Mouse (Mus musculus): ENCODE data around the gene Btbd11. TPM values are rescaled to one million over a fixed set of nuclear protein-coding genes. Genes with fewer than 3 reads are reported as not detected.
A peak's percentile ranks its signal among the peaks of the same experiment; 100 is the strongest.
"Not testable (repeated sequence)": the region's sequence is repeated elsewhere in the genome, so short reads cannot be mapped to it uniquely, and the experiment has no call there.

Gene Btbd11
- polyA plus RNA-seq, 1 experiment: 4.1 TPM

DNA sequence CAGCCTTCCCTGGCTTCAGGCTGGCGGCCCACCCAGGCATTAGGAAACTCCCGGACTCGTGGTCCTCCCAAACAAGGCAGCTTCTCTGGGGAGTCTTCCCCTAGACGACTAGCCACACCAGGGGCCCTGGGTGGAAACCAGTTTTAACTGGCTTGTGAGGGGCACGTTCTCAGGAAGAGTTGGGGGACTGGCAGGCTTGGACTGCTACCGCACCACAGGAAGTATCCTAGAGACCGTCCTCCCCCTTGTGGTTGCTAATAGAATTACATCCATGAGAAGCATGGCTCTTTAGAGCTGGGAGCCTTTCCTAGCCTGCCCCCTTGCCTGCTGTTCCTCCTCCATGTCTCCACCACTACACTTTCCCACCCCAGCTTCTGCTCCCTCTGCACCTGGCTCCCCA is 265.1 kb downstream of the Btbd11 start:
- no peak overlapping the region for H3K27ac ChIP-seq (ENCODE audit: insufficient read depth, low read depth, low read length)
- H3K4me3 ChIP-seq (ENCODE audit: insufficient read depth, low read depth, low read length): no peak overlapping the region
- H3K36me3 ChIP-seq (ENCODE audit: control insufficient read depth, insufficient read depth, low read length): no peaks in the 10 kb centered on the region
- WGBS: 28% methylated on average over 7 of the region's 7 CpGs
- no peaks in the 10 kb centered on the region for H3K27me3 ChIP-seq (replicated peaks; ENCODE audit: control insufficient read depth, insufficient read depth, low read length)
- no peaks in the 10 kb centered on the region for H3K4me1 ChIP-seq (ENCODE audit: control insufficient read depth, insufficient read depth, low read length)
- TF ChIP-seq CTCF (conservative IDR thresholded peaks at IDR 0.05; ENCODE audit: insufficient read depth, insufficient read length, low read depth, low read length) (peak; percentile 77), POLR2A (IDR thresholded peaks at IDR 0.05; ENCODE audit: low read depth, low read length) (no peak)
- DNase-seq: peak; percentile 30

DNA sequence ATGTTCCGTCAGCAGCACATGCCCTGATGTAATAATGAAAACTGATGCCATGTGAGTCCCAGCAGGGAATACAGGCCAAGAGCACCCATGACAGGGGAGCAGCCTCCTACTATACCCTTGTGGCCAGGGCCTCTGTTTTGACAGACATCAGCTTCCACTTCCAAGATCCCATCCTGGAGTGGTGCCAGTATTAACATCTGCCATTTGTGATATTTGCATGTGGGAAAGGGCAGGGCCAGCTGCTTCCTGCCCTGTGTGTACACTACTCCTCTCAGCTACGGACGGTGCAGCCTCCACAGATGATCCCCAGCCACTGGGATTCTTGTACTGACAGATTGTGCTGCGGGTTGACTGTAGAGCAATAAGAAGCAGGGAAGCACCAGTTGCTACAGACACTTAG is 269.3 kb downstream of the Btbd11 start:
- no peak for DNase-seq
- H3K4me1 ChIP-seq (ENCODE audit: control insufficient read depth, insufficient read depth, low read length): no peaks in the 10 kb centered on the region
- TF ChIP-seq CTCF (conservative IDR thresholded peaks at IDR 0.05; ENCODE audit: insufficient read depth, insufficient read length, low read depth, low read length) (no peak), POLR2A (IDR thresholded peaks at IDR 0.05; ENCODE audit: low read depth, low read length) (no peak)
- 53% methylated on average over 4 of the region's 4 CpGs for WGBS
- no peaks in the 10 kb centered on the region for H3K36me3 ChIP-seq (ENCODE audit: control insufficient read depth, insufficient read depth, low read length)
- no peak overlapping the region for H3K4me3 ChIP-seq (ENCODE audit: insufficient read depth, low read depth, low read length)
- no peak overlapping the region for H3K27ac ChIP-seq (ENCODE audit: insufficient read depth, low read depth, low read length)
- no peaks in the 10 kb centered on the region for H3K27me3 ChIP-seq (replicated peaks; ENCODE audit: control insufficient read depth, insufficient read depth, low read length)

DNA sequence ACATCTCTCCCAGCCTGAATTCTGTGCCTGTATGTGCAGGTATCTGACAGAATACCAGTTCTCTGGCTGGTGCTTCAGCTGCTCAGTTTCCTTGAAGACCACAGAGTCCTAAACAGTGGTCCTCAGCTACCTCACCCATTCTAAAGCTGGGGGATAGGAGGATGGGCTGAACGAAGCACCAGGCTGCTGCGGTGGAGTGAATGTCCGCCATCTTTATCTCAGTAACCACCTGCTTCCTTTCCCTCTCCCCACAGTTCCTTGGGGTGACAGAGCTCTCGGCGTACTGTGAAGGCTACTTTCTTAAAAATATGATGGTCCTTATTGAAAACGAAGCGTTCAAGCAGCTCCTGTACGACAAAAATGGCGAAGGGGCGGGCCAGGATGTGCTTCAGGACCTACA is 271.3 kb downstream of the Btbd11 start:
- no peak for TF ChIP-seq POLR2A (IDR thresholded peaks at IDR 0.05; ENCODE audit: low read depth, low read length)
- TF ChIP-seq CTCF (conservative IDR thresholded peaks at IDR 0.05; ENCODE audit: insufficient read depth, insufficient read length, low read depth, low read length): no peak
- H3K27me3 ChIP-seq (replicated peaks; ENCODE audit: control insufficient read depth, insufficient read depth, low read length): no peaks in the 10 kb centered on the region
- no peak for DNase-seq
- H3K27ac ChIP-seq (ENCODE audit: insufficient read depth, low read depth, low read length): no peak overlapping the region
- no peak overlapping the region for H3K4me3 ChIP-seq (ENCODE audit: insufficient read depth, low read depth, low read length)
- WGBS: 93% methylated on average over 10 of the region's 10 CpGs
- no peaks in the 10 kb centered on the region for H3K4me1 ChIP-seq (ENCODE audit: control insufficient read depth, insufficient read depth, low read length)
- H3K36me3 ChIP-seq (ENCODE audit: control insufficient read depth, insufficient read depth, low read length): no peaks in the 10 kb centered on the region

- 89% methylated on average over 8 of the region's 8 CpGs for WGBS
- TF ChIP-seq POLR2A (IDR thresholded peaks at IDR 0.05; ENCODE audit: low read depth, low read length) (no peak), CTCF (conservative IDR thresholded peaks at IDR 0.05; ENCODE audit: insufficient read depth, insufficient read length, low read depth, low read length) (no peak)
- Histone ChIP-seq H3K27ac (ENCODE audit: insufficient read depth, low read depth, low read length) (no peak overlapping the region), H3K27me3 (replicated peaks; ENCODE audit: control insufficient read depth, insufficient read depth, low read length) (no peaks in the 10 kb centered on the region), H3K4me1 (ENCODE audit: control insufficient read depth, insufficient read depth, low read length) (no peaks in the 10 kb centered on the region), H3K36me3 (ENCODE audit: control insufficient read depth, insufficient read depth, low read length) (no peaks in the 10 kb centered on the region), H3K4me3 (ENCODE audit: insufficient read depth, low read depth, low read length) (no peak overlapping the region)
- no peak for DNase-seq
Observed at GRCm38 (mm10) chr10:85673512-85673921, 286.9 kb downstream of the Btbd11 start.

GRCm38 (mm10) chr10:85678635-85679034 is 292.0 kb downstream of the Btbd11 start:
- peak; percentile 34 for DNase-seq
- peak; percentile 36 for TF ChIP-seq CTCF (conservative IDR thresholded peaks at IDR 0.05; ENCODE audit: insufficient read depth, insufficient read length, low read depth, low read length)
- no peak for TF ChIP-seq POLR2A (IDR thresholded peaks at IDR 0.05; ENCODE audit: low read depth, low read length)
- WGBS: 12% methylated on average over 4 of the region's 4 CpGs

DNA sequence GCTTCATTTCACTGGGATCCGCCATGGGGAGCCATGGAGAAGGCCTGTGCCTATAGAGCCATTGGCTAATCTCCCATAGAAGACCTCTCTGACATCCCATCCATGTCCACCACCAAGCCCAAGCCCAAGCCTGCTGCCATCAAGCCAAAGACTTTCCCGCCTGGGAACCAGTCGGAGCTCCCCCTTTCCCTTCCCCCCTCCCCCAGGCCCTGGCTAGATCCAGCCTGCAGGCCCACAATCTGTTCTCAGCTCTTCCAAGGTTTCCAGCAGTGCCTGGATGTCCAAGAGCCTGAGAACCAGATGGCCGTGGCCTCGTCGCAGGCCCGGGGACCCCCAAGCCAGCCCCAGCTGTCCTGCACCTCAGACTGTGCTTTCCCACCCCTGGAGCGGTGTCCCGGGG is 295.8 kb downstream of the Btbd11 start:
- Histone ChIP-seq H3K27ac (ENCODE audit: insufficient read depth, low read depth, low read length) (no peak overlapping the region), H3K27me3 (replicated peaks; ENCODE audit: control insufficient read depth, insufficient read depth, low read length) (no peaks in the 10 kb centered on the region), H3K36me3 (ENCODE audit: control insufficient read depth, insufficient read depth, low read length) (no peaks in the 10 kb centered on the region), H3K4me1 (ENCODE audit: control insufficient read depth, insufficient read depth, low read length) (no peaks in the 10 kb centered on the region), H3K4me3 (ENCODE audit: insufficient read depth, low read depth, low read length) (no peak overlapping the region)
- no peak for TF ChIP-seq POLR2A (IDR thresholded peaks at IDR 0.05; ENCODE audit: low read depth, low read length)
- TF ChIP-seq CTCF (conservative IDR thresholded peaks at IDR 0.05; ENCODE audit: insufficient read depth, insufficient read length, low read depth, low read length): no peak
- DNase-seq: no peak
- 95% methylated on average over 9 of the region's 9 CpGs for WGBS

More at GRCm38 (mm10) chr10:85678635-85679034, 292.0 kb downstream of the Btbd11 start:
- H3K27me3 ChIP-seq (replicated peaks; ENCODE audit: control insufficient read depth, insufficient read depth, low read length): no peaks in the 10 kb centered on the region
- H3K27ac ChIP-seq (ENCODE audit: insufficient read depth, low read depth, low read length): no peak overlapping the region
- no peak overlapping the region for H3K4me3 ChIP-seq (ENCODE audit: insufficient read depth, low read depth, low read length)
- no peaks in the 10 kb centered on the region for H3K36me3 ChIP-seq (ENCODE audit: control insufficient read depth, insufficient read depth, low read length)
- no peaks in the 10 kb centered on the region for H3K4me1 ChIP-seq (ENCODE audit: control insufficient read depth, insufficient read depth, low read length)

DNA sequence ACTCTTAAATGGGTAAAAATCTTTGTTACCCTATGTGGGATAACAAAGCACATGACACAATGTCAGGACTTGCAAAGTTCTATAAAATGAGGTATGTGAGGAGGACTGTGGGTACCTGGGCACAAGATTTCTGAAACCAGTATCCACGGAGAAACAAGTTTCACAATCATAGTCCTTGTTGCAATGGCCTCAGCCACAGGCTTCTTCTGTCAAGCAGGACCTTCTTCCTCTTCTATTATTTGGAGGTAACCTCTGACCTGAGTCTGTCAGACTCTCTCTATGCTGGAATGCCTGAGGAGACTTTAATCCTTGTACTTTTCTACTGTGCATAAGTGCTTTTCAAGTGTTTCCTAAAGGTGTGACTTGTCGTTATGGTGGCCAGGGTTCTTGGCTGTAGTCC is 307.8 kb downstream of the Btbd11 start:
- DNase-seq; H3K4me1 ChIP-seq (ENCODE audit: control insufficient read depth, insufficient read depth, low read length); H3K27me3 ChIP-seq (replicated peaks; ENCODE audit: control insufficient read depth, insufficient read depth, low read length); H3K27ac ChIP-seq (ENCODE audit: insufficient read depth, low read depth, low read length); H3K36me3 ChIP-seq (ENCODE audit: control insufficient read depth, insufficient read depth, low read length); H3K4me3 ChIP-seq (ENCODE audit: insufficient read depth, low read depth, low read length): not testable (repeated sequence)
- WGBS: 49% methylated on average over 2 of the region's 2 CpGs

DNA sequence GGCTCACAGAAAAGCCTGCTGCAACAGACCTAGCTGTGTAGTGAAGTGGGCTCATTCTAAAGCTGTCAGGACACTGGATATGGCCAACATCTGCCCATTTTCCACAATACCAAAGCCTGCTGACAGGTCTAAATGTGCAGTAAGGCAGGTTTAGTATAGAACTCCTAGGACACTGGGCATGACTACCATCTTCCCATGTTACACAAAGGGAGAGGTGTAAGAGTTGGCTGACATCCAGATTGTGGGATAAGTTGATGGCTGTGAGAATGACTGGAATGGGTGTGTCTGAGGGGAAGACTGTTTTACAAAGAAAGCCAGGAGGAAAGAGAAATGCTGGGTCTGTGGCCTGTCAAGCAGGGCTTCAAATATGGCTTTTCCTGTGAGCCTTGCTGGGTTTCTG is 313.1 kb downstream of the Btbd11 start:
- no peaks in the 10 kb centered on the region for H3K27me3 ChIP-seq (replicated peaks; ENCODE audit: control insufficient read depth, insufficient read depth, low read length)
- H3K4me1 ChIP-seq (ENCODE audit: control insufficient read depth, insufficient read depth, low read length): no peaks in the 10 kb centered on the region
- no peak for DNase-seq
- no peak overlapping the region for H3K4me3 ChIP-seq (ENCODE audit: insufficient read depth, low read depth, low read length)
- TF ChIP-seq CTCF (conservative IDR thresholded peaks at IDR 0.05; ENCODE audit: insufficient read depth, insufficient read length, low read depth, low read length) (no peak), POLR2A (IDR thresholded peaks at IDR 0.05; ENCODE audit: low read depth, low read length) (no peak)
- H3K36me3 ChIP-seq (ENCODE audit: control insufficient read depth, insufficient read depth, low read length): no peaks in the 10 kb centered on the region
- H3K27ac ChIP-seq (ENCODE audit: insufficient read depth, low read depth, low read length): no peak overlapping the region

DNA sequence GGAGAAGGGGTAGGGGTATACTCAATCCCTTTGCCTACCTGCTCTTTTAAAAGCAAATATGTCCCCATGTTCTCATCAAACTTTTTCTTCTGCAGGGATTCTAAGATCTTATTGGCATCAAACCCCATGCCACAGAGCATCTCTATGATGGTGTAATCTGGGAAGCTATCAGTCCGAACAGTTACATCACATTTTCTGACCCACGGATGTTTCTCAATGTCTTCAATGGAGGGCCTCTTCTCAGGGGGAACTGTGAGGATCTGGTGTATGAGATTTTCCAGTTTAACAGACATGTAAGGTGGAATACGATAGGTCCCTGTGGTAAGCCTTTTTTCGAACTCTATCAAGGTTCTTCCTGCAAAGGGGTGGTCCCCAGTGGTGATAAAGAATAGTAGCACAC is 323.2 kb downstream of the Btbd11 start:
- H3K36me3 ChIP-seq (ENCODE audit: control insufficient read depth, insufficient read depth, low read length); H3K4me3 ChIP-seq (ENCODE audit: insufficient read depth, low read depth, low read length); H3K27me3 ChIP-seq (replicated peaks; ENCODE audit: control insufficient read depth, insufficient read depth, low read length); H3K4me1 ChIP-seq (ENCODE audit: control insufficient read depth, insufficient read depth, low read length); DNase-seq; H3K27ac ChIP-seq (ENCODE audit: insufficient read depth, low read depth, low read length): not testable (repeated sequence)
- WGBS: 90% methylated on average over 4 of the region's 4 CpGs

All from kidney, adult 2 months (tissue).